Mouse (Mus musculus) gastrocnemius, adult 2 months (tissue): ENCODE data around the gene Meis1. TPM values are rescaled to one million over a fixed set of nuclear protein-coding genes. Genes with fewer than 3 reads are reported as not detected.
A peak's percentile ranks its signal among the peaks of the same experiment; 100 is the strongest.

Experiments
- DNase-seq: peaks from one replicate; pipeline ENCODE4 v3.0.0; 2022
- H3K27ac ChIP-seq: fragments of 200-600 bp; 2 replicates; pipeline ENCODE4 v1.8.1; 2022; ENCODE audit warnings: mild to moderate bottlenecking
- H3K4me3 ChIP-seq: fragments of 200-600 bp; 2 replicates; pipeline ENCODE4 v1.8.1; 2022; ENCODE audit warnings: mild to moderate bottlenecking, moderate library complexity
- CTCF ChIP-seq: fragments of 200-600 bp; IDR thresholded peaks from 2 replicates; pipeline ENCODE4 v1.8.1; 2022; ENCODE audit warnings: antibody characterized with exemption, mild to moderate bottlenecking, moderate library complexity
- intact Hi-C: fragments of 180-260 bp; cut with DNase I; formaldehyde crosslinking; loops from one replicate; pipeline ENCODE4 v1.15.1; 2025
- total RNA-seq, 2 experiments: library from RNA; stranded (reverse); gene quantifications; 2 replicates each; pipeline ENCODE4 v1.2.3; 2021

Gene Meis1
- total RNA-seq, 2 experiments from 2014 or later = 3.0 to 4.0 TPM

- Histone ChIP-seq H3K4me3 (no peak overlapping the region), H3K27ac (no peak overlapping the region)
- DNase-seq = no peak
- no peak for TF ChIP-seq CTCF
- intact Hi-C loops = no loop called here
Observed at GRCm38 (mm10) chr11:18953892-18954291, 64.9 kb downstream of the Meis1 start.

DNA sequence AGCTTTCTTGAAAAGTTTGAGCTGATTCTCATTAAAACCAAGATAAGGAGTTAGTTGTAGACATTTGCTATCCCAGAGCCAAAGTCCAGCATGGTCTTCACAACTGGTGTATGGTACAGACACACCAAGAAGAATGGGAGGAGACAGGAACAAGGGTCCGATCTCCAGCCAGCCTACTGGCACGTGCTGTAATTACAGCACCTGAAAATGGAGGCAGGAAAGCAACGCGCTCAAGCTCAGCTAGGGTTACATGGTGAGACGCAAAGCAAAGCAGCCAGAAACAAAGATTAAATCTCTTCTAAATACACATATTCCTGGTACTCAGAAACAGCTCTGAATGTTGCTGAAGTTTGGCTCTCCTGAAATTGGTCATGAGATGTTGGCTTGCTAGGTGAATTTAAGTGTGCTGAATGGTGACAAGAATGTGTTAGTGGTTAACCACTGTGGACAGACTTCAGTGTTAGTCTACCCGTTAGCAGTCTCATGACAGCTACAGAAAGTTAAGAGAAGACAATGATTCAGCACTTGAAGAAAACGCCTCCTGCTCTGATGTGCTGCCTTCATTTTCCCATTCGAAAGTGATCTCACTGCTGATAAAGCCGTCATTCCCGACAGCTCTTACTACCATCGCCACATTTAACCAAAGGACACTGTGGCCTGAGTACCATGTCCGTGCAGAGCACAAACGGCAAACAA lies 70.0 kb downstream of the Meis1 start:
- intact Hi-C loops = loop anchor here (5.0 kb wide), 1 partner anchor 69 kb away; the partner anchor contains the start of gene Meis1
- no peak overlapping the region for H3K27ac ChIP-seq
- no peak overlapping the region for H3K4me3 ChIP-seq
- DNase-seq = no peak
- no peak for TF ChIP-seq CTCF

- Histone ChIP-seq H3K27ac (peak overlapping the region; percentile 31; the same call in 1 of the 2 replicates), H3K4me3 (no peak overlapping the region)
- no peak for TF ChIP-seq CTCF
- DNase-seq = peak; percentile 27
- intact Hi-C loops = loop anchor here (5.0 kb wide), 1 partner anchor 70 kb away; the partner anchor contains the start of gene Meis1
Observed at GRCm38 (mm10) chr11:18947434-18947833, 71.4 kb downstream of the Meis1 start.

- intact Hi-C loops = loop anchor here (5.0 kb wide), 1 partner anchor 72 kb away; the partner anchor contains the start of gene Meis1
- no peak for DNase-seq
- Histone ChIP-seq H3K27ac (no peak overlapping the region; the same call in 1 of the 2 replicates), H3K4me3 (no peak overlapping the region)
- TF ChIP-seq CTCF = no peak
Observed at GRCm38 (mm10) chr11:18945778-18946177, 73.0 kb downstream of the Meis1 start.

DNA sequence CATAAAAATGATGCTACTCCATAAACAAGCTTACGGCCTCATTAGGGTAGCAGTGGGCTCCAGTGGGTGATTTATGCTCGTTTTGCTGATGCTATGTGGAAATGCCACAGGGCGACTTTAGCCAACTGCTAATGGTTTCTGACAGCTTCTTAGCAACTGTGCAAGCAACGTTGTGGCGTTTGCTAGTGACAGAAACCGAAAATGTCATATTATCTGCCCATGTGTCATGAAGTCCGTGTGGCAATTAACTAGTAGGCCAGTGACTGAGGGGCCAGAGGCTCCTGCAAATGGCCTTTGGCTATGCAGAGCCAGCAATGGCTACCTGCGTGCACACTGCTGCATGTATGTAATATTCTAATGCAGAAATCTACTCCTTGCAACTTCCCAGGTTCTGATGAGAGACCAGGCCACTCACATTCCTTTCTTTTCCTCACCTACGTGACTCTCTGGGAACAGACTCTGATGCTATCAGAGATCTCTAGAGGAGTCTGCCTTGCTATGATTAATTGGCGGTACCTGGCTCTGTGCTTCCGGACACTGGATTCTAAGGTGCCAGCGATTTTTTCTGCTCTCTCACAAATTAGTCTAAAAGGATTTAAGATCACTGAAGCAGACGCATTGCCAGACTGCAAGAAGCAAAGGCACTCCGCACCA lies 73.7 kb downstream of the Meis1 start:
- intact Hi-C loops = loop anchor here (5.0 kb wide), 1 partner anchor 72 kb away; the partner anchor contains the start of gene Meis1
- no peak overlapping the region for H3K27ac ChIP-seq

GRCm38 (mm10) chr11:18944209-18944608 lies 74.6 kb downstream of the Meis1 start:
- H3K4me3 ChIP-seq = no peak overlapping the region
- no peak for TF ChIP-seq CTCF
- no peak for DNase-seq
- no peak overlapping the region for H3K27ac ChIP-seq
- intact Hi-C loops = no loop called here

More for the DNA sequence above, 73.7 kb downstream of the Meis1 start:
- TF ChIP-seq CTCF = no peak
- DNase-seq = no peak
- H3K4me3 ChIP-seq = no peak overlapping the region

DNA sequence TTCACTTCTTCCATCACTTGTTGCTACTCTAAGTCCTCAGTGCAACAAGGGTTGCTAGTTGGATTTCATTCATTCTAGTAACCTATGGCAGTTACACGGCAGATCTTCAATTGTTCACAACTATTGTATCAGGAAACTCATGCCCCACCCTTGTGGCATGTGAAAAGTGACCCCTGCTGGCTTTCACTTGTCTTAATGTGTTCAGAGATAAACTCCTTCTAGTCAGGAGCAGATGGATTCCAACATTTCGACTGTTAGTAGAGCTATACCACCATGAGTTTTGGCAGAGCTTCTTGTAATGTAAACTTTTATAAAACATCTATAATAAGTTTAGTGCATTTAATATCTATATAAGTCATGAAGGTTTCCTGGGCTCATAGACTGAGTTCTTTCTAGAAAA lies 75.8 kb downstream of the Meis1 start:
- H3K4me3 ChIP-seq = no peak overlapping the region
- intact Hi-C loops = no loop called here
- DNase-seq = no peak
- H3K27ac ChIP-seq = no peak overlapping the region
- TF ChIP-seq CTCF = no peak

DNA sequence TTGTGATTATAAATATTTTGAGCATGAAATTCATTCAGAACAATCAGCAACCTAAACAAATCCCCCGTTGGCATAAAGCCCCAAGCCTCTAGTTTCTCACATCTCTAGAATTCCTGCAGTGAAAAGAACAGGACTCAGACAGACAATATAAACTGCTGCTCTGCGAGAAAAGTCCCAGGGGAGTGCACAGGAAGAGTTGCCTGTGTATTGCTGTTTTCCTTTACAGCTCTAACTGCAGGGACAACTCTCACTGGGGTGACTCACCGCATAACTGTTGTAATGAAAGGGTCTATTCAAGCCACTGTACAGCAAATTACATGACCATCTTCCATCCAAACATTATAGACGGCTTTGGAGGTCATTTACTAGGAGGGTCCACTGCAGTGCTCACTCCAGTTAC lies 77.9 kb downstream of the Meis1 start:
- no peak for DNase-seq
- no peak for TF ChIP-seq CTCF
- Histone ChIP-seq H3K27ac (no peak overlapping the region), H3K4me3 (peak overlapping the region; percentile 5; the same call in 1 of the 2 replicates)
- intact Hi-C loops = no loop called here

DNA sequence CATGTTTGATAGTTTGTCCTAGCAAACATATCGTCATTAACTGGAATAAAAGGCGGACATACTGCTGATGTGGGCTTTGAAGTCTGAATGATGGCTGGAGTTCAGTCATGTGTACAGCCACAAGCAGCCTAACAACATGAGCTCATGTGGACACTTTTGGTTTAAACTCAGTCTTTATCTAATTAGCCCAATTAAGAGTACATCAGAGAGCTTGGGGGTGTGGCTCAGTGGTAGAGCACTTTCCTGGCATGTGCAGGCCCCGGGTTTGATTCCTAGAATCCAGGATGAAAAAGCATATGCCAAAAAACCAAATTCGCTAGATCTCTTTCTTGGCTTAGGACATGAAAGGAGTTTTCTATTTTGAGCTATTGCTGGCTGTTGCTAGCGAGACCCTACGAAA lies 83.9 kb downstream of the Meis1 start:
- TF ChIP-seq CTCF = no peak
- H3K4me3 ChIP-seq = no peak overlapping the region
- intact Hi-C loops = no loop called here
- no peak overlapping the region for H3K27ac ChIP-seq
- no peak for DNase-seq

DNA sequence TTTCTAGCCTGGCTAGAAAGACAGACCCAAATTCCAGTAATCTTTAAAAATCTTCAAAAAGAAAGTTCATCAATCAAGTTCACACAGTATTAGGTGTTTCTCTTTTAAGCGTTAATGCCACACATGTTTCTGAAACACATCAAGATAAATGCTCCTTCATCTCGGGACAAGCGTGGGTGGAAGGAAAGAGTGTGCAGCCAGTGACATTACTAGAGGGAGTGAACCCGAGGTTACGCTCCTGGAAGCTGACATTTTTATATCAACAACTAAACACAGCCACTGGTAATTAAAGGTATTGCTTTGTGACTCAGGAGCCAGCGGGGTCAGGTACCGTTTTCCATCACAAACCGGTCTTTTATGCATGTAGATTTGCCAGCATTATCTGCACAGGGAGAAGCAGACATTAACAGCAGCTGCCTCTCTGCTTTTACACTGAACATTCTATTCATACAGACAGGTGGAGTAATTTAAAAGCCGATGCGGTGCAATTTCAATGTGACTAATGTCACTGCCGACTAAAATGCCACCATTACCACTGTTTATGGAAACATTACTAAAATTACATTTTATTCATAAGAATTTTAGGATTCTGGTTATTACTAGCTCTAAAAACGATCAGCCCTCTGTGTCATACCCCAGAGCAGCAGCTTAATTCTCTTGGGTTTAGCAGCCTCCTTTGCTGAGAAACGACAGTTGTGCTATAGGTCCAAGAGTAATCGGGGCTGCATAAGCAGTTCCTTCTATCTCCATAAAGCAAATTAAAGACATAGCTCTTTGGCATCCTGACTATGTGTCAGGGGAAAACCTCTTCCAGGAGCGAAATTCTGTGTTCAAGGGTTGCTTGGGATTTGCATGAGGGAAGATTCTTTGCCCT lies 87.5 kb downstream of the Meis1 start:
- H3K4me3 ChIP-seq = no peak overlapping the region
- intact Hi-C loops = no loop called here
- DNase-seq = no peak
- TF ChIP-seq CTCF = no peak
- no peak overlapping the region for H3K27ac ChIP-seq

DNA sequence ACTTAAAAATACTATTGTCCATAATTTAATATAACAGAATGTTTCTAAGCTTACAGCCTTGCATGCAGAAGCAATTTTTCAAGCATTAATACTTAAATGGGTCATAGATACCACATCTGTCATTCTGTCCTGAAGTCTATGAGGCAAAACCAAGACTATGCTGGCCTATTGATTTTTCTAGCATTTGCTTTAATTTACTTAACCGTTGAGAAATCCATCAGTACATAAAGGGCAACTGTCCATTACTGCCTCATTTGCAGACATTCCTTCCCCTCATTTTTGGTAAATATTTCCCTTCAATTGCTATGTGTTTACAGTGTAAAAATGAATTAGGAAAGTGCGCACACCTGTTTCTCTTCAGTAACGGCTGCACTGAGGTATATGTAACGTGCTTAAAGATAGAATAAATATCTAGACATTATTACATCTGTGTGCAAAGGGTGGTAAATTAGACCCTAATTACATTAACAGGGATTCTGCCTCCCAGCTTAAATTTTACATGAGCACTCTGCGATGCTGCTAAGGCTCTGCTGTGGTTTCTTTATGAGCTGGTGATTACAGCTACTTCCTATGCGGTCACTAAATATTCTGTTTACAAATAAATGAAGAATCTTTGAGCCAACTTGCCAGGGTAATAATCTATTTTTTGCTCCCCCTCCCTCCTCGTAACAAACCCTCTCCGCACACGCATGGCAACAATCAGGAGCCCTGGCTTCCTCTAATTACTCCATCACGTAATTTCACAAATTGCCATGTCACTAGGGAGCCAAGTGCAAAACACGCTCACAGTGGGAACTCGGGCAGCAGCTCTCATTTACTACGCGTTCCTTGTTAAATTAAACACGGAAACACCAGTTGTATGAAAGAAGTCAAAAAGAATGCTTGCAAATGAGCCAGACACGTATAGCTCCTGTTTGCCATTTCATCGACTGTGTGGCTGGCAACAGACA lies 88.7 kb downstream of the Meis1 start:
- DNase-seq = no peak
- TF ChIP-seq CTCF = no peak
- no peak overlapping the region for H3K4me3 ChIP-seq
- H3K27ac ChIP-seq = no peak overlapping the region
- intact Hi-C loops = no loop called here

- no peak for DNase-seq
- intact Hi-C loops = no loop called here
- no peak for TF ChIP-seq CTCF
- Histone ChIP-seq H3K4me3 (no peak overlapping the region), H3K27ac (no peak overlapping the region)
Observed at GRCm38 (mm10) chr11:18927351-18927750, 91.4 kb downstream of the Meis1 start.
